Mouse (Mus musculus) forebrain, embryonic 11.5 days (tissue): ENCODE data around the gene Cant1. TPM values are rescaled to one million over a fixed set of nuclear protein-coding genes. Genes with fewer than 3 reads are reported as not detected.

Experiments
- ATAC-seq: fragments of 200-750 bp; cut with Nextera tagmentation; replicated peaks from 2 replicates; pipeline ENCODE4 v1.8.0; 2017; ENCODE audit warnings: moderate TSS enrichment; ENCODE audit not compliant: low FRiP score
- DNase-seq: peaks from one replicate; pipeline ENCODE4 v3.0.0-alpha.2; 2017; ENCODE audit warnings: low spot score
- H3K27ac ChIP-seq: fragments of 300-500 bp; sonication (generic); 2 replicates; pipeline ENCODE4 v1.5.1; 2014; ENCODE audit warnings: low read depth, low read length
- H3K27me3 ChIP-seq: fragments of 300-500 bp; sonication (generic); 2 replicates; pipeline ENCODE4 v1.6.1; 2014; ENCODE audit warnings: mild to moderate bottlenecking, low read length, mixed read lengths; ENCODE audit not compliant: control insufficient read depth, insufficient read depth
- H3K36me3 ChIP-seq: fragments of 300-500 bp; sonication (generic); 2 replicates; pipeline ENCODE4 v1.6.1; 2014; ENCODE audit warnings: mild to moderate bottlenecking, low read length, moderate library complexity, mixed read lengths; ENCODE audit not compliant: control insufficient read depth, insufficient read depth
- H3K4me1 ChIP-seq: fragments of 300-500 bp; sonication (generic); replicated peaks from 2 replicates; pipeline ENCODE4 v1.6.1; 2014; ENCODE audit warnings: low read length, mixed read lengths; ENCODE audit not compliant: control insufficient read depth, insufficient read depth
- H3K4me2 ChIP-seq: fragments of 300-500 bp; sonication (generic); 2 replicates; pipeline ENCODE4 v1.6.1; 2014; ENCODE audit warnings: low read depth, mild to moderate bottlenecking, low read length, moderate library complexity, mixed read lengths; ENCODE audit not compliant: severe bottlenecking
- H3K4me3 ChIP-seq: fragments of 300-500 bp; sonication (generic); 2 replicates; pipeline ENCODE4 v1.5.1; 2014; ENCODE audit warnings: low read depth, low read length
- H3K9ac ChIP-seq: fragments of 300-500 bp; sonication (generic); 2 replicates; pipeline ENCODE4 v1.6.1; 2014; ENCODE audit warnings: low read length
- H3K9me3 ChIP-seq: fragments of 300-500 bp; sonication (generic); 2 replicates; pipeline ENCODE4 v1.6.1; 2016; ENCODE audit warnings: low read length, mixed read lengths; ENCODE audit not compliant: control insufficient read depth
- WGBS: fragments of 180-500 bp; shearing (Covaris S2); extraction: QIAGEN DNeasy Blood & Tissue Kit; methylation state at CpG from one replicate; pipeline ENCODE4 v1.1.7; 2014; 5-methylcytosine and 5-hydroxymethylcytosine counted together
- polyA plus RNA-seq: library from polyadenylated mRNA; unstranded; fragments of >200 nt; fragmentation: Nextera tagmentation; extraction: Ambion mirVana; gene quantifications from 2 replicates; pipeline ENCODE4 v1.2.1, GENCODE M21; 2014

The Cant1 gene
- polyA plus RNA-seq, 1 experiment from 2014 or later, result 25.4 TPM

- no peak overlapping the region for H3K27ac ChIP-seq
These were observed 17.6 kb upstream of the Cant1 start for GRCm38 (mm10) chr11:118436471-118436935.

GRCm38 (mm10) chr11:118434093-118434492, 15.2 kb upstream of the Cant1 start:
- no peak for ATAC-seq
- Histone ChIP-seq H3K4me2 (peak overlapping the region; percentile 3; the same call in 1 of the 2 replicates), H3K27me3 (no peaks in the 10 kb centered on the region), H3K36me3 (no peaks in the 10 kb centered on the region), H3K4me1 (peaks cover 17% of the 10 kb centered on the region), H3K9ac (0 out of 2 replicates have a peak overlapping the region, but pooled peaks have one; percentile 17), H3K9me3 (no peaks in the 10 kb centered on the region), H3K27ac (no peak overlapping the region), H3K4me3 (no peak overlapping the region)
- WGBS, result 52% methylated on average over 13 of the region's 13 CpGs
- DNase-seq, result no peak

More at GRCm38 (mm10) chr11:118436471-118436935, 17.6 kb upstream of the Cant1 start:
- DNase-seq, result no peak
- Histone ChIP-seq H3K36me3 (no peaks in the 10 kb centered on the region), H3K4me2 (no peak overlapping the region), H3K4me1 (peaks cover 22% of the 10 kb centered on the region), H3K4me3 (no peak overlapping the region), H3K27me3 (no peaks in the 10 kb centered on the region), H3K9ac (no peak overlapping the region), H3K9me3 (no peaks in the 10 kb centered on the region)
- no peak for ATAC-seq
- WGBS, result 42% methylated on average over 6 of the region's 6 CpGs

- Histone ChIP-seq H3K4me3 (no peak overlapping the region), H3K9ac (no peak overlapping the region), H3K36me3 (no peaks in the 10 kb centered on the region), H3K4me1 (peaks cover 19% of the 10 kb centered on the region), H3K27ac (no peak overlapping the region), H3K4me2 (peak overlapping the region; percentile 3; the same call in 1 of the 2 replicates), H3K9me3 (no peaks in the 10 kb centered on the region), H3K27me3 (0 out of 2 replicates have a peak, but pooled peaks cover 1% of the 10 kb centered on the region)
- ATAC-seq, result no peak
- WGBS, result 72% methylated on average over 10 of the region's 10 CpGs
- no peak for DNase-seq
These were observed 14.5 kb upstream of the Cant1 start for GRCm38 (mm10) chr11:118433398-118433868.

GRCm38 (mm10) chr11:118431100-118431948, 12.4 kb upstream of the Cant1 start:
- H3K27me3 ChIP-seq, result 0 out of 2 replicates have a peak, but pooled peaks cover 2% of the 10 kb centered on the region
- H3K4me2 ChIP-seq, result no peak overlapping the region
- DNase-seq, result no peak
- ATAC-seq, result no peak
- no peak overlapping the region for H3K9ac ChIP-seq
- peaks cover 15% of the 10 kb centered on the region for H3K4me1 ChIP-seq
- no peak overlapping the region for H3K4me3 ChIP-seq
- no peaks in the 10 kb centered on the region for H3K36me3 ChIP-seq
- no peak overlapping the region for H3K27ac ChIP-seq
- 83% methylated on average over 16 of the region's 16 CpGs for WGBS
- no peaks in the 10 kb centered on the region for H3K9me3 ChIP-seq

GRCm38 (mm10) chr11:118430291-118430885, 11.5 kb upstream of the Cant1 start:
- Histone ChIP-seq H3K9me3 (no peaks in the 10 kb centered on the region), H3K4me3 (no peak overlapping the region), H3K9ac (no peak overlapping the region), H3K36me3 (no peaks in the 10 kb centered on the region), H3K4me1 (peaks cover 14% of the 10 kb centered on the region; the same call in 1 of the 2 replicates), H3K27me3 (0 out of 2 replicates have a peak, but pooled peaks cover 2% of the 10 kb centered on the region), H3K4me2 (no peak overlapping the region), H3K27ac (no peak overlapping the region)
- ATAC-seq (no peak), DNase-seq (no peak)
- 41% methylated on average over 4 of the region's 4 CpGs for WGBS

GRCm38 (mm10) chr11:118428944-118429709, 10.2 kb upstream of the Cant1 start:
- H3K27ac ChIP-seq, result no peak overlapping the region
- peaks cover 14% of the 10 kb centered on the region; the same call in 1 of the 2 replicates for H3K4me1 ChIP-seq
- H3K4me3 ChIP-seq, result no peak overlapping the region
- 0 out of 2 replicates have a peak, but pooled peaks cover 2% of the 10 kb centered on the region for H3K27me3 ChIP-seq
- no peak overlapping the region for H3K4me2 ChIP-seq
- H3K9ac ChIP-seq, result no peak overlapping the region
- no peaks in the 10 kb centered on the region for H3K9me3 ChIP-seq
- ATAC-seq, result no peak
- WGBS, result 65% methylated on average over 8 of the region's 8 CpGs
- no peaks in the 10 kb centered on the region for H3K36me3 ChIP-seq
- DNase-seq, result no peak

GRCm38 (mm10) chr11:118428460-118428868, 9.6 kb upstream of the Cant1 start:
- DNase-seq (no peak), ATAC-seq (no peak)
- Histone ChIP-seq H3K9ac (peak overlapping the region; percentile 20; the same call in 1 of the 2 replicates), H3K4me3 (no peak overlapping the region), H3K36me3 (no peaks in the 10 kb centered on the region), H3K9me3 (no peaks in the 10 kb centered on the region), H3K27me3 (0 out of 2 replicates have a peak, but pooled peaks cover 2% of the 10 kb centered on the region), H3K4me1 (peaks cover 14% of the 10 kb centered on the region; the same call in 1 of the 2 replicates), H3K4me2 (peak overlapping the region; percentile 37), H3K27ac (no peak overlapping the region)
- 5% methylated on average over 11 of the region's 11 CpGs for WGBS

- WGBS, result 2% methylated on average over 8 of the region's 8 CpGs
- H3K9ac ChIP-seq, result peak within 1 kb of the TSS; percentile 20; the same call in 1 of the 2 replicates
These were observed 9.1 kb upstream of the Cant1 start, which contains the start of gene C1qtnf1 for GRCm38 (mm10) chr11:118427986-118428385. C1qtnf1 (plus strand) TSS chr11:118428203.

More at GRCm38 (mm10) chr11:118427986-118428385, 9.1 kb upstream of the Cant1 start, which contains the start of gene C1qtnf1:
- no peaks in the 10 kb centered on the region for H3K36me3 ChIP-seq
- no peaks in the 10 kb centered on the region for H3K9me3 ChIP-seq
- H3K27ac ChIP-seq, result no peak within 1 kb of the TSS
- H3K4me3 ChIP-seq, result no peak within 1 kb of the TSS
- 0 out of 2 replicates have a peak, but pooled peaks cover 2% of the 10 kb centered on the region for H3K27me3 ChIP-seq
- peaks cover 13% of the 10 kb centered on the region; the same call in 1 of the 2 replicates for H3K4me1 ChIP-seq
- DNase-seq, result no peak
- H3K4me2 ChIP-seq, result peak within 1 kb of the TSS; percentile 37
- no peak for ATAC-seq
